Mouse (Mus musculus) ES-E14 (cell line): Measurements from ENCODE around the gene Hic2. TPM values are rescaled to one million over a fixed set of nuclear protein-coding genes. Genes with fewer than 3 reads are reported as not detected.

Source experiments
- total RNA-seq: library from RNA; depleted of rRNA; stranded (reverse); fragments of 300-350 nt; gene quantifications from 2 replicates; pipeline ENCODE4 v1.2.3, GENCODE M21; 2012; rRNA removed

The Hic2 gene
- total RNA-seq, 1 experiment = 35.9 TPM

Other genes with a start within 250 kb of the Hic2 start
- 5.9 and 10.5 TPM in 2 replicates for gene Ypel1, start 163.9 kb upstream of the Hic2 start, total RNA-seq
- 73.2 and 86.7 TPM in 2 replicates for gene Ppil2, start 122.3 kb upstream of the Hic2 start, total RNA-seq
- 47.7 and 74.0 TPM in 2 replicates for gene 2610318N02Rik, start 108.4 kb upstream of the Hic2 start, total RNA-seq
- gene Sdf2l1, start 101.2 kb upstream of the Hic2 start, total RNA-seq = 112 and 168 TPM in 2 replicates
- 34.0 and 64.7 TPM in 2 replicates for gene Ydjc, start 89.0 kb upstream of the Hic2 start, total RNA-seq
- gene Ccdc116, start 86.3 kb upstream of the Hic2 start, total RNA-seq = 4.0 and 4.4 TPM in 2 replicates
- gene Ube2l3, start 30.9 kb upstream of the Hic2 start, total RNA-seq = 77.6 and 109 TPM in 2 replicates
- 2.6 and 2.9 TPM in 2 replicates for gene Rimbp3, start 25.0 kb upstream of the Hic2 start, total RNA-seq
- 45.1 and 68.6 TPM in 2 replicates for gene Tmem191c, start 42.5 kb downstream of the Hic2 start, total RNA-seq
- gene Serpind1, start 97.8 kb downstream of the Hic2 start, total RNA-seq = 0.09 TPM in 1 of 2 replicates, not detected in the other
- gene Snap29, start 172.4 kb downstream of the Hic2 start, total RNA-seq = 5.2 and 7.5 TPM in 2 replicates
- gene Pi4ka, start 172.7 kb downstream of the Hic2 start, total RNA-seq = 42.5 and 45.4 TPM in 2 replicates
- gene Crkl, start 218.4 kb downstream of the Hic2 start, total RNA-seq = 23.7 and 28.2 TPM in 2 replicates